Mouse (Mus musculus): ENCODE measurements around the gene Abtb2. TPM values are rescaled to one million over a fixed set of nuclear protein-coding genes. Genes with fewer than 3 reads are reported as not detected.

Abtb2 gene
- polyA plus RNA-seq, 1 experiment from 2014 or later, result 2.1 TPM

- H3K27me3 ChIP-seq (ENCODE audit: insufficient read depth, low read length), result no peaks in the 10 kb centered on the region
- ATAC-seq (no peak), DNase-seq (no peak)
- H3K4me2 ChIP-seq (ENCODE audit: low read depth, low read length), result no peak overlapping the region
- no peaks in the 10 kb centered on the region for H3K36me3 ChIP-seq (replicated peaks; ENCODE audit: insufficient read depth, low read length)
- peaks cover 57% of the 10 kb centered on the region for H3K4me1 ChIP-seq (ENCODE audit: insufficient read depth)
- no peak overlapping the region for H3K27ac ChIP-seq (ENCODE audit: low read depth)
- no peaks in the 10 kb centered on the region for H3K9me3 ChIP-seq (ENCODE audit: low read length)
- H3K9ac ChIP-seq (replicated peaks), result no peak overlapping the region; the same call in 1 of the 2 replicates
- WGBS (ENCODE audit: insufficient replicate concordance), result 73% methylated on average over 8 of the region's 8 CpGs
- no peak overlapping the region for H3K4me3 ChIP-seq (ENCODE audit: low read depth, low read length)
- TF ChIP-seq EP300 (IDR thresholded peaks at IDR 0.05; ENCODE audit: low read depth) (no peak), CTCF (IDR thresholded peaks at IDR 0.05; ENCODE audit: low read depth) (no peak)
These were observed 14.6 kb downstream of the Abtb2 start for GRCm38 (mm10) chr2:103580756-103581155.

GRCm38 (mm10) chr2:103581369-103581897 lies 15.3 kb downstream of the Abtb2 start:
- TF ChIP-seq EP300 (IDR thresholded peaks at IDR 0.05; ENCODE audit: low read depth), result no peak
- no peak for TF ChIP-seq CTCF (IDR thresholded peaks at IDR 0.05; ENCODE audit: low read depth)
- Histone ChIP-seq H3K4me1 (ENCODE audit: insufficient read depth) (peaks cover 52% of the 10 kb centered on the region), H3K9ac (replicated peaks) (no peak overlapping the region), H3K9me3 (ENCODE audit: low read length) (no peaks in the 10 kb centered on the region), H3K27me3 (ENCODE audit: insufficient read depth, low read length) (no peaks in the 10 kb centered on the region), H3K36me3 (replicated peaks; ENCODE audit: insufficient read depth, low read length) (no peaks in the 10 kb centered on the region), H3K27ac (ENCODE audit: low read depth) (no peak overlapping the region), H3K4me2 (ENCODE audit: low read depth, low read length) (no peak overlapping the region), H3K4me3 (ENCODE audit: low read depth, low read length) (no peak overlapping the region)
- DNase-seq (no peak), ATAC-seq (no peak)
- 71% methylated on average over 7 of the region's 7 CpGs for WGBS (ENCODE audit: insufficient replicate concordance)

GRCm38 (mm10) chr2:103583316-103583715 lies 17.2 kb downstream of the Abtb2 start:
- H3K27ac ChIP-seq (ENCODE audit: low read depth), result peak overlapping the region; percentile 53
- no peaks in the 10 kb centered on the region for H3K27me3 ChIP-seq (ENCODE audit: insufficient read depth, low read length)
- ATAC-seq (peak; percentile 68), DNase-seq (peak; percentile 40)
- peaks cover 35% of the 10 kb centered on the region for H3K4me1 ChIP-seq (ENCODE audit: insufficient read depth)
- H3K4me3 ChIP-seq (ENCODE audit: low read depth, low read length), result no peak overlapping the region
- TF ChIP-seq EP300 (IDR thresholded peaks at IDR 0.05; ENCODE audit: low read depth), result peak; percentile 35
- peak; percentile 11; the same call in 1 of the 2 replicates for TF ChIP-seq CTCF (IDR thresholded peaks at IDR 0.05; ENCODE audit: low read depth)
- H3K9ac ChIP-seq (replicated peaks), result no peak overlapping the region
- no peaks in the 10 kb centered on the region for H3K36me3 ChIP-seq (replicated peaks; ENCODE audit: insufficient read depth, low read length)
- WGBS (ENCODE audit: insufficient replicate concordance), result 16% methylated on average over 3 of the region's 3 CpGs
- no peak overlapping the region for H3K4me2 ChIP-seq (ENCODE audit: low read depth, low read length)
- no peaks in the 10 kb centered on the region for H3K9me3 ChIP-seq (ENCODE audit: low read length)

- TF ChIP-seq EP300 (IDR thresholded peaks at IDR 0.05; ENCODE audit: low read depth) (peak; percentile 93), CTCF (IDR thresholded peaks at IDR 0.05; ENCODE audit: low read depth) (no peak)
These were observed 18.0 kb downstream of the Abtb2 start for GRCm38 (mm10) chr2:103584093-103584492.

GRCm38 (mm10) chr2:103586423-103586822 lies 20.3 kb downstream of the Abtb2 start:
- ATAC-seq, result no peak
- H3K4me1 ChIP-seq (ENCODE audit: insufficient read depth), result peaks cover 25% of the 10 kb centered on the region
- WGBS (ENCODE audit: insufficient replicate concordance), result 81% methylated on average over 3 of the region's 3 CpGs

More at GRCm38 (mm10) chr2:103584093-103584492, 18.0 kb downstream of the Abtb2 start:
- Histone ChIP-seq H3K4me3 (ENCODE audit: low read depth, low read length) (no peak overlapping the region), H3K4me2 (ENCODE audit: low read depth, low read length) (peak overlapping the region; percentile 26; the same call in 1 of the 2 replicates), H3K27ac (ENCODE audit: low read depth) (peak overlapping the region; percentile 44; the same call in 1 of the 2 replicates), H3K9me3 (ENCODE audit: low read length) (no peaks in the 10 kb centered on the region), H3K4me1 (ENCODE audit: insufficient read depth) (peaks cover 31% of the 10 kb centered on the region), H3K27me3 (ENCODE audit: insufficient read depth, low read length) (no peaks in the 10 kb centered on the region), H3K9ac (replicated peaks) (no peak overlapping the region), H3K36me3 (replicated peaks; ENCODE audit: insufficient read depth, low read length) (no peaks in the 10 kb centered on the region)
- DNase-seq, result no peak
- peak; percentile 83 for ATAC-seq

GRCm38 (mm10) chr2:103588776-103589175 lies 22.7 kb downstream of the Abtb2 start:
- Histone ChIP-seq H3K9me3 (ENCODE audit: low read length) (no peaks in the 10 kb centered on the region), H3K27ac (ENCODE audit: low read depth) (no peak overlapping the region), H3K4me1 (ENCODE audit: insufficient read depth) (peaks cover 12% of the 10 kb centered on the region), H3K9ac (replicated peaks) (no peak overlapping the region), H3K4me3 (ENCODE audit: low read depth, low read length) (no peak overlapping the region), H3K27me3 (ENCODE audit: insufficient read depth, low read length) (no peaks in the 10 kb centered on the region), H3K36me3 (replicated peaks; ENCODE audit: insufficient read depth, low read length) (no peaks in the 10 kb centered on the region), H3K4me2 (ENCODE audit: low read depth, low read length) (no peak overlapping the region)
- no peak for TF ChIP-seq EP300 (IDR thresholded peaks at IDR 0.05; ENCODE audit: low read depth)
- TF ChIP-seq CTCF (IDR thresholded peaks at IDR 0.05; ENCODE audit: low read depth), result no peak
- 58% methylated on average over 5 of the region's 5 CpGs for WGBS (ENCODE audit: insufficient replicate concordance)
- ATAC-seq (peak; percentile 51; the same call in 1 of the 2 replicates), DNase-seq (no peak)

More at GRCm38 (mm10) chr2:103586423-103586822, 20.3 kb downstream of the Abtb2 start:
- Histone ChIP-seq H3K4me3 (ENCODE audit: low read depth, low read length) (no peak overlapping the region), H3K9ac (replicated peaks) (no peak overlapping the region), H3K4me2 (ENCODE audit: low read depth, low read length) (no peak overlapping the region), H3K36me3 (replicated peaks; ENCODE audit: insufficient read depth, low read length) (no peaks in the 10 kb centered on the region), H3K27ac (ENCODE audit: low read depth) (no peak overlapping the region), H3K9me3 (ENCODE audit: low read length) (no peaks in the 10 kb centered on the region), H3K27me3 (ENCODE audit: insufficient read depth, low read length) (no peaks in the 10 kb centered on the region)
- TF ChIP-seq CTCF (IDR thresholded peaks at IDR 0.05; ENCODE audit: low read depth) (no peak), EP300 (IDR thresholded peaks at IDR 0.05; ENCODE audit: low read depth) (no peak)
- no peak for DNase-seq
